8 mouse cellular contexts compared by ENCODE assay signal in the genomic region with DNA sequence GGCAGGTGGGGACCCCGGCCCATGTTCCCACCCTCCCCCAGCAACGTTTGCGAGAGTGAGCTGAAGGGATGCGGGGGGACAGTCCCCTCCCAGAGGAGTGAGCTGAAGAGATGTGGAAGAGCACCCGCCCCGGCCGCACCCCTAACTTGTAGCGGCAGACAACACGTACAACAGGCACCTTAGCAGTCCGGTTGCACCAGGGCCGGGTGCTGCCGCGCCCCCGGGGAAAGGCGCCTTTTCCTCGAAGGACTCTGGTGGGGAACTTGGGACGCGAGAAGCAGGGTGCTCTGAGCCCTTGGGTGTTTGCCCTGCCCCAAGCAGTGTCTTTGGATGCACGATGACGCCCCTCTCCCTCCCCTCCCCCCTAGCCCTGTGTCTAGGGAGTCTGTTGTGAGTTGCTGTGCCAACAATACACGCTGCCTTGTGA. TPM values are rescaled to one million over a fixed set of nuclear protein-coding genes. Genes with fewer than 3 reads are reported as not detected.
DNase-seq lines count a peak whose midpoint lies in the region; ATAC-seq and TF ChIP-seq lines count a peak whose summit lies in the region.

No protein-coding gene starts in this region.

- peaks cover 10% of the 10 kb centered on the region for H3K4me1 ChIP-seq in heart, adult 2 months (ENCODE audit: control insufficient read depth, insufficient read depth, low read length)
- H3K4me1 ChIP-seq in embryonic facial prominence, embryonic 14.5 days (ENCODE audit: control insufficient read depth, insufficient read depth, low read length), result peaks cover 19% of the 10 kb centered on the region
- H3K4me1 ChIP-seq in intestine, embryonic 16.5 days (ENCODE audit: control insufficient read depth, insufficient read depth, low read length), result peaks cover 19% of the 10 kb centered on the region

- H3K36me3 ChIP-seq in heart, adult 2 months (ENCODE audit: control insufficient read depth, insufficient read depth, low read length), result peaks cover 5% of the 10 kb centered on the region
- peaks cover 38% of the 10 kb centered on the region for H3K36me3 ChIP-seq in embryonic facial prominence, embryonic 14.5 days (ENCODE audit: control insufficient read depth, insufficient read depth, low read length)
- H3K36me3 ChIP-seq in intestine, embryonic 16.5 days (ENCODE audit: control insufficient read depth, insufficient read depth, low read length), result peaks cover 3% of the 10 kb centered on the region; the same call in 1 of the 2 replicates

- no peak for TF ChIP-seq POLR2A in heart, adult 2 months (IDR thresholded peaks at IDR 0.05; ENCODE audit: insufficient read depth, low read depth, low read length)

- peak overlapping the region; percentile 88 for H3K4me3 ChIP-seq in heart, adult 2 months
- peak overlapping the region; percentile 71 for H3K4me3 ChIP-seq in embryonic facial prominence, embryonic 14.5 days (ENCODE audit: low read depth, low read length)
- peak overlapping the region; percentile 81 for H3K4me3 ChIP-seq in intestine, embryonic 16.5 days (ENCODE audit: low read length)

- WGBS in heart, adult 2 months, result under 1% methylated on average over 21 of the region's 21 CpGs
- 0% methylated on average over 4 of the region's 21 CpGs for WGBS in embryonic facial prominence, embryonic 14.5 days
- under 1% methylated on average over 21 of the region's 21 CpGs for WGBS in intestine, embryonic 16.5 days

- H3K27me3 ChIP-seq in heart, adult 2 months (ENCODE audit: control insufficient read depth, insufficient read depth, low read length), result no peaks in the 10 kb centered on the region
- no peaks in the 10 kb centered on the region for H3K27me3 ChIP-seq in embryonic facial prominence, embryonic 14.5 days (replicated peaks; ENCODE audit: control insufficient read depth, insufficient read depth, low read length)
- H3K27me3 ChIP-seq in intestine, embryonic 16.5 days (replicated peaks; ENCODE audit: control insufficient read depth, insufficient read depth, low read length), result no peaks in the 10 kb centered on the region

- ATAC-seq in embryonic facial prominence, embryonic 14.5 days (ENCODE audit: low read depth), result peak; percentile 49
- ATAC-seq in intestine, embryonic 16.5 days, result peak; percentile 83

- DNase-seq in heart, adult 2 months, result no peak
- no peak for DNase-seq in heart, adult 8-10 months (ENCODE audit: low spot score)
- DNase-seq in ES-CJ7 (ENCODE audit: low read depth, low spot score), result peak; percentile 17
- DNase-seq in embryonic facial prominence, embryonic 14.5 days (ENCODE audit: low spot score), result peak; percentile 65
- peak; percentile 64 for DNase-seq in lung, postnatal 10 days
- DNase-seq in retina, postnatal 7 days (ENCODE audit: low read depth, low spot score), result peak; percentile 28
- no peak for DNase-seq in frontal cortex, adult 2 months (ENCODE audit: extremely low spot score in 1 of 2, low spot score in 1 of 2)

- peak overlapping the region; percentile 98 for H3K27ac ChIP-seq in heart, adult 2 months
- H3K27ac ChIP-seq in embryonic facial prominence, embryonic 14.5 days (replicated peaks; ENCODE audit: low read depth, low read length), result peak overlapping the region; percentile 99
- H3K27ac ChIP-seq in intestine, embryonic 16.5 days (ENCODE audit: low read length), result peak overlapping the region; percentile 99

- H3K79me2 ChIP-seq in heart, adult 2 months (replicated peaks; ENCODE audit: control insufficient read depth, insufficient read depth, low read length), result no peaks in the 10 kb centered on the region

- H3K9me3 ChIP-seq in embryonic facial prominence, embryonic 14.5 days (ENCODE audit: control insufficient read depth, low read length), result no peaks in the 10 kb centered on the region; the same call in 1 of the 2 replicates
- H3K9me3 ChIP-seq in intestine, embryonic 16.5 days (ENCODE audit: control insufficient read depth, low read length), result no peaks in the 10 kb centered on the region

- no peak for TF ChIP-seq CTCF in heart, adult 2 months (IDR thresholded peaks at IDR 0.05)

- H3K4me2 ChIP-seq in embryonic facial prominence, embryonic 14.5 days (ENCODE audit: low read depth, low read length), result peak overlapping the region; percentile 91
- peak overlapping the region; percentile 74 for H3K4me2 ChIP-seq in intestine, embryonic 16.5 days (ENCODE audit: low read depth, low read length)

- no peak for TF ChIP-seq EP300 in heart, adult 2 months (IDR thresholded peaks at IDR 0.05; ENCODE audit: insufficient read depth, low read depth, low read length)

- intact Hi-C loops in heart, adult 2 months (cut with DNase I), result loop anchor here (2.0 kb wide), 3 partner anchors 27 to 41 kb away; no protein-coding TSS in a partner anchor

- H3K9ac ChIP-seq in heart, adult 2 months (ENCODE audit: low read depth, low read length), result peak overlapping the region; percentile 96
- peak overlapping the region; percentile 95 for H3K9ac ChIP-seq in embryonic facial prominence, embryonic 14.5 days (ENCODE audit: low read depth, low read length)
- H3K9ac ChIP-seq in intestine, embryonic 16.5 days (ENCODE audit: low read depth, low read length), result peak overlapping the region; percentile 96

RNA-seq across cellular contexts. Expression of gene A930033H14Rik, which starts 0.6 kb away (rescaled TPM):
- 1 to 10 TPM; 1.1 TPM for total RNA-seq in heart, adult 2 months (2021)
- 0.61 TPM in 2 replicates for polyA plus RNA-seq in heart, adult 2 months (2012; rRNA removed)
- total RNA-seq in heart, adult 8-10 months (2022), result 1 to 10 TPM in 2 of 4 experiments, under 1 TPM in 2; 0.75 to 1.7 (median 1.1) TPM
- polyA plus RNA-seq in embryonic facial prominence, embryonic 14.5 days (2014; fragmentation: Nextera tagmentation; extraction: Ambion mirVana), result 2.5 and 3.1 TPM in 2 replicates
- polyA plus RNA-seq in intestine, embryonic 16.5 days (2015; fragmentation: Nextera tagmentation; extraction: Ambion mirVana), result 0.93 and 1.0 TPM in 2 replicates
- 1.7 and 1.8 TPM in 2 replicates for polyA plus RNA-seq in frontal cortex, adult 2 months (2012; rRNA removed)

Comparison
In these comparisons a context has a peak if more than half of its experiments do, and no peak if none do; other contexts are left out.
1. DNase-seq: peak in ES-CJ7 (single experiment), embryonic facial prominence, embryonic 14.5 days (single experiment), lung, postnatal 10 days (single experiment) and retina, postnatal 7 days (single experiment); none in heart, adult 2 months (0 of 2), heart, adult 8-10 months (single experiment) and frontal cortex, adult 2 months (0 of 2).
2. Peak in every context shown above with its lines, with median percentiles within 50 percentile points of each other: H3K27ac ChIP-seq, H3K4me3 ChIP-seq and H3K9ac ChIP-seq.